Mouse (Mus musculus) granulocyte monocyte progenitor cell, adult 5-6 weeks (primary cell): Measurements from ENCODE around the gene Ubox5. TPM values are rescaled to one million over a fixed set of nuclear protein-coding genes. Genes with fewer than 3 reads are reported as not detected.
A peak's percentile ranks its signal among the peaks of the same experiment; 100 is the strongest.

ENCODE experiments used
- ATAC-seq: replicated peaks from 2 replicates; pipeline ENCODE4 v1.8.0; 2016; ENCODE audit warnings: mild to moderate bottlenecking, moderate TSS enrichment, inconsistent platforms; ENCODE audit not compliant: poor library complexity, severe bottlenecking
- total RNA-seq, 2 experiments: library from RNA; stranded (forward) in 1 of 2; stranded (reverse) in 1 of 2; fragments of 200-712, 200-1000 nt in 1 of 2; fragments of >200 nt in 1 of 2; fragmentation: Nextera tagmentation in 1 of 2; gene quantifications; 2 replicates each; pipeline ENCODE4 v1.2.3; 2014 to 2017

Gene Ubox5
- total RNA-seq, 2 experiments from 2014 or later, result 5.9 to 7.0 TPM

DNA sequence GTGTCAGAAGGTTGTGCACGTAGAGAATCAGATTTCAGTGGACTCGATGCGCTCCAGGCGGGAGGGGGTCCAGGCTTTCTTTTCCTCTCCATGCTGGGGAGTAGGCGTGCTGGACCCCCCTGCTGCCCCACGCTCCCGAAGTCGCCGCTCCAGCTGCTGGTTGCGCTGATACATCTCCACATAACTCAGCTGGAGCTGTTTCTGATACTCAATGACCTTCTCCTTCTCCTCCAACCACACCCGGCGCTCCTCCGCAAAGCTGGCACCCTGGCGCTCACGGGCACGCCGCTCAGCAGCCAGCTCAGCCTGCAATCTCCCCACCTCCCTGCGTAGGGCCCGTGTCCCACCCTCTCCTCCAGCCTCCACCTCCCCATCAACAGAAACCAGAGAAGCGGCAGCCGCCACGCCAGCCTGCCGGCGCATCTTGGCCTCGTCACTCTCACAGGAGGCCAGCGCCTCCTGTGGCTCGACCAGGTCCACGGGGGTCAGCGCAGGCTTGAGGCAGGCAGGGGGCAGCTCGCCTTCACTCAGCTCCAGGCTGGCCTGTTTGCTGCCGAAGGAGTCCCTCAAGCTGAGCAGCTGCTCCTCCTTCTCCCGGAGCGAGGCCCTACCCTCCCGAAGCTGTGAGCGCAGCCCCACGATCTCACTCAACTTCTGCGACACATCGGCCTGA lies 5.0 kb upstream of the Ubox5 start:
- ATAC-seq, result peak; percentile 25

- ATAC-seq, result no peak
Observed at GRCm38 (mm10) chr2:130634006-130634738, 4.3 kb upstream of the Ubox5 start.

GRCm38 (mm10) chr2:130632887-130633675 lies 3.2 kb upstream of the Ubox5 start:
- no peak for ATAC-seq

DNA sequence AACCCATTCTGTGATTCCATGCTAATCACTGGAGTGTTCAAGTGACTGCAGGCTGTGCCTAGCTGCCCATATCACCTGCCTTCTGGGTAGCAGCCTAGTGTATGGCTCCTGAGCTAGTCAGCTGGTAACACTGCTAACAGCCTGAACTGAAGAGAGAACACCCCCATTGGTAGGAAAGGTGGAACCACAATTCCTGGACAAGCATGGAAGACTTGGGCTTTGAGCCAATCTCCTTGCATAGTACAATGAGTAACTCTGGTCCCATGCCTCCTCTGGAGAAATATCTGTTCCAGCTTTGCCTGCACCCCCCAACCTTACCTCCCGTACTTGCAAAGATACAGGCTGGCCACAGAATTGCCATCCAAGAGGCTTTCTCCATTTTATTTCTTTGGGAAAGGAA lies 2.6 kb upstream of the Ubox5 start:
- ATAC-seq, result no peak

- ATAC-seq, result peak; percentile 72
Observed at GRCm38 (mm10) chr2:130629080-130629838, 579 bp downstream of the Ubox5 start.

GRCm38 (mm10) chr2:130628424-130628823 lies 1.4 kb downstream of the Ubox5 start:
- ATAC-seq, result no peak

GRCm38 (mm10) chr2:130618972-130619371 lies 10.9 kb downstream of the Ubox5 start:
- ATAC-seq, result no peak

GRCm38 (mm10) chr2:130613091-130613490 lies 16.7 kb downstream of the Ubox5 start:
- ATAC-seq, result no peak

DNA sequence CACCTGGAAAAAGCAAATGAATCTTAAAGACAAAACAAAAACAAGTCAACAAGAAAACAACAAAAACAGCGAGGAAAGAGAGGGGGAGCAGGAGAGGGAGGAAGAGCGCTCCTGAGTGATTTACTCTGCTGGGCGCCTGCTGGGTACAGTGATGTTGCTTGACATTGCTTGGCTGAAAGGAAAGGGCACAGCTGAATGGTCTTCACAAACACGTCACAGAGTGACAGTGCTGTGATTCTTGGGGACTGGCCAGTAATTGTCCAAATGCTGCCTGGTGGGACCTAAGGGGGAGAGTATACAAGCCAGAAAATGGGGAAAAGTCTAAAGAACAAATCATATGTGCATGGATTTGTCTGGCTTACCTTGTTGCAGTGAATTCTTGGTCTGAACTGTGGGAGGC lies 27.6 kb downstream of the Ubox5 start:
- ATAC-seq, result no peak

DNA sequence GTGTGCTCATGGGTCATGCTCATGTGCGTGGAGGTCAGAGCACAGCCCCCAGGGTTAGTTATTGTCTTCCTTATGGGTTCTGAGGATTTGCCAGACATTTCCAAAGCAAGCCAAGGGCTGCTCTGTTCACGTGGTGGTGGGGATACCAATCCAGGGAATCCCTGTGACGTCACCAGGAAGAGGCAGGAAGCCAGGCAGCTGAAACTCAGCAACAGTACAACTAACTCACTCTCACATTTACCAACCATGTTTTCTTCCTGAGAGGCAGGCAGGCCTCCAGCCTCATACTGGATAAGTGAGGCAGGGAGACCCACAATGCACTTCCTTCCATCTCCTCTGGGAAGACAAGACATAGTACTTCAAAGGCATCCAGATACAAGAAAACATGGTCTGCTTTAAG lies 31.4 kb downstream of the Ubox5 start:
- no peak for ATAC-seq

DNA sequence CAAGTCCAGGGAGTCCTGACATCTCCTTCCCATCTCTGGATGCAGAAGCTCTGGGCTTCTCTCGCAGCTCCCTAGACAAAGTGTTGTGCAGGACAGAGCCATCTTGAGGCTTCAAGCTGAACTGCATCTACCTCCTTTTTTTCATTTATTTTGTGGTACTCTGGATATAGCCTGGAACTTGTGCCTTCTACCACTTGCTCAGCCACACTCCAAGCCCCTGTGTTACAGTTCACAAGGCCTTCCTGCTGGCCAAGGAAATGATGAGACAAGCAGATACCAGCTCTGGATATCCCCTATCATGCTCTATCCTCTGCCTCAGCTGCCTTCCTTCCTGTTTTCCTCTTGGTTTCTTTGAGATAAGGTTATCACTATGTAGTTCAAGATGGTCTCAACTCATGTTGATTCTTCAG lies 32.2 kb downstream of the Ubox5 start:
- ATAC-seq, result peak; percentile 50

- ATAC-seq, result no peak
Observed at GRCm38 (mm10) chr2:130595596-130595995, 34.2 kb downstream of the Ubox5 start.

GRCm38 (mm10) chr2:130591016-130591415 lies 38.8 kb downstream of the Ubox5 start:
- ATAC-seq, result no peak

GRCm38 (mm10) chr2:130589761-130590160 lies 40.1 kb downstream of the Ubox5 start:
- ATAC-seq, result no peak

DNA sequence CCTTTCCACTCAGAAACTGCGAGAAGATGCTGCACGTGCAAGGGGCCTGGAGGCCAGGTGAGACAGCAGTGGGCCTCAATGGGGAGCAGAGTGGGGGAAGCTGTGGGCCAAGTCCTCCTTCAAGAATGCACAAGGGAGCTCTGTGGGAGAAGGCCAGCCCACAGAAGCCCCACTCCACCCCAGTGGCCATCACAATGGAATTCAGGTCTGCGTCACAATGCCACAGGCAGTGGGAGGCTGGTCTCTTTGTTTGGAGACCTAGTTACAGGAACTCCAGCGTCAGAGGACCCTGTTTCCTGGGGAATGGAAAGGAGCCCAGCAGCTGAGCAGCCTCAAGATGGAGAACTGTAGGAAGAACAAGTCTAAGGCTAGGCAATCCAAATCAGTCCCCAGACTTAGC lies 40.7 kb downstream of the Ubox5 start:
- ATAC-seq, result no peak

DNA sequence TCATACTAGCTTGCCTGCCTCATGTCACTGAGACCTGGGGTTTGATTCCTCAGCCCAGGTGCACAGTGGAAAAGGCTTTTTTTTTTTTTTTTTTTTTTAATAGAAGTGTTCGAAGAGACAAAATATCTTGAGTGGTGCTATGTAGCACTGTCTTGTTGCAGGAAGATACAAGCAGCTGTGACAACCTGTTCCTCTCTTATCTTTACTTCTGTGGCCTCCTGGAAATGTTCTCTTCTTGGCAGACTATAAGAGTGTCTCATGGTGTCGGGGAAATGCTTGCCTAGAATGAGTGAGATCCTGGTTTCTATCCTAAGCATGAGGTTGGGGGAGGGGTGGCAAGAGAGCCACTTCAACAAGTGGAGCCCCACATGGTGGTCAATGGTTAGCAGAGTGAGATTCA lies 41.5 kb downstream of the Ubox5 start:
- ATAC-seq, result no peak

DNA sequence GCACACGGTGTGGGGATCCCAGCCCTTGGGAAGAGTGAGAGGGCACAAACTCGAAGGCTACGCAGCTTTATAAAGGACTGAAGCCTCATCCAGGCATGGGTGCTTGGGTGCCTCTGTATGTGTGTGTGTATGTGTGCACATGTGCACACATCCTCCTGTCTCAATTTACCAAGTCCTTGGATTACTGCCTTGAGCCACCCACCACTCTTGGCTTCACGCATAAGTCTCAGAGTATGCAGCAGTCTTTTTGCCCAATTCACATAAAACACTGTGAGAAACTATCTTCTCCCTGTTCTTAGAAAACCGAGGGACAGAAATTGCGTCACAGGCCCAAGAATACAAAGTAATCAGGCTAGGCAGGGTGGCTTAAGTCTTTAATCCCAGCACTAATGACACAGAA lies 43.8 kb downstream of the Ubox5 start:
- ATAC-seq, result no peak

DNA sequence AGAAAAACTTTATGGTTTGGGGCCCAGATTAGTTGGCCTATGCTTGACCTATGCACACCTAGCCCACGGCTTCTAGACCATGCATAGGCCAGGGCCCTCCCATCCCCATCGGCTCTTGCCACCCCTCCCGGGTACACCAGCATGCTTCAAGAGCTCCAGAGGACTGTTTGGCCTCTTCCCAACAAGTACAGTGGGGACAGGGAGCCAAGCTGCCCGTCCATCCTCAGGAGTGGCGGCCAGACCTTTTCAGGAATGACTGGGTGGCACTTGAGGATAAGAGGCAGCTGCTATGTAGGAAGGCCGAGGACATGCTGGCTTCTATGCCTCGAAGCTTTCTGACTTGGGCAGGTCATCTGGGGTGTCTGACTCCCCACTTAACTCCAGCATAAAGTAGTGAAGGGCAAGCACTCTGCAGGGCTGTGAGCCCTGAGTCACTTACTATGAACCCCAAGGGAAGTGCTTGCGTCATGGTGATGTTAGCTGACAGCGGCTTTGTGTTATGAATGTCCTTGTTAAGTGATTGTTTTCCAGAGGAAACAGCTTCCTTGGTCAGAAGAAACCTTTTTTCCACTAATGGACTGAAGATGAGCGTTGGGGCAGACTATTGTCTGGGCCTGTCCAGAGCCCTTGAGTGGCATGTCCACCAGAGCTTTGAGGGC lies 45.8 kb downstream of the Ubox5 start:
- no peak for ATAC-seq

DNA sequence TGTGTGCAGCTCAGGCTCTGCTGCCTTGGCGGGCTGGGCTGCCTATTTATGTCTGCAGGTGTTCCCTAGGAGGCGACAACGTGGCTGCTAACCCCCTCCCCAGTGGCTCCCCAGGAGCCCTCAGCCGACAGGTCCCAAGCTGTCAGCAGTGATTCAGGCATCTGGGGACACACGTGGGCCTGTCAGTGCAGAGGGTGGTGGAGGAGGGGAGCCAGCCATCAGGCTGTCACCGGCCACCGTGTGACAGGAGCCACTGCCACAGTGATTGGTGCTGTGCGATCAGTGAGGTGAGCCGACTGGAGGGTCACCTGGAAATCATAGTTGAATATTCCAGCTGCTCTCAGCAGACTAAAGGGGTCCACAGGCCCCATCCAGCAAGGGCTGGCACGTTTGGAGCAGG lies 47.3 kb downstream of the Ubox5 start, which contains the start of gene Avp:
Gene Avp, minus strand, starts transcription at position 3 of the 400 bp plus-strand sequence.
- no peak for ATAC-seq

- ATAC-seq, result no peak
Observed at GRCm38 (mm10) chr2:130581201-130581600, 48.6 kb downstream of the Ubox5 start.
